Mouse (Mus musculus): ENCODE results near the gene Ugt1a1. TPM values are rescaled to one million over a fixed set of nuclear protein-coding genes. Genes with fewer than 3 reads are reported as not detected.
A peak's percentile ranks its signal among the peaks of the same experiment; 100 is the strongest.

Gene Ugt1a1
- polyA plus RNA-seq, 1 experiment from 2014 or later = 84.0 TPM

- WGBS = 57% methylated on average over 8 of the region's 8 CpGs
- peak; percentile 1; the same call in 1 of the 2 replicates for ATAC-seq
- Histone ChIP-seq H3K4me2 (replicated peaks; ENCODE audit: low read depth) (peak overlapping the region; percentile 0), H3K36me3 (ENCODE audit: control insufficient read depth, insufficient read depth) (no peaks in the 10 kb centered on the region), H3K4me1 (replicated peaks; ENCODE audit: control insufficient read depth, insufficient read depth, low read length) (0 out of 2 replicates have a peak, but pooled peaks cover 2% of the 10 kb centered on the region), H3K9ac (ENCODE audit: low read depth, low read length) (no peak overlapping the region), H3K4me3 (ENCODE audit: low read depth, low read length) (no peak overlapping the region), H3K9me3 (ENCODE audit: control insufficient read depth) (peaks cover 49% of the 10 kb centered on the region), H3K27ac (ENCODE audit: low read depth, low read length) (no peak overlapping the region), H3K27me3 (replicated peaks; ENCODE audit: control insufficient read depth, insufficient read depth, low read length) (no peaks in the 10 kb centered on the region)
- TF ChIP-seq CTCF (IDR thresholded peaks at IDR 0.05; ENCODE audit: low read depth) = no peak
Measured at GRCm38 (mm10) chr1:88212341-88213045, 734 bp downstream of the Ugt1a1 start.

GRCm38 (mm10) chr1:88213061-88213460 lies 1.3 kb downstream of the Ugt1a1 start:
- Histone ChIP-seq H3K36me3 (ENCODE audit: control insufficient read depth, insufficient read depth) (no peaks in the 10 kb centered on the region), H3K4me2 (replicated peaks; ENCODE audit: low read depth) (peak overlapping the region; percentile 9; the same call in 1 of the 2 replicates), H3K4me1 (replicated peaks; ENCODE audit: control insufficient read depth, insufficient read depth, low read length) (no peaks in the 10 kb centered on the region), H3K27ac (ENCODE audit: low read depth, low read length) (no peak overlapping the region), H3K4me3 (ENCODE audit: low read depth, low read length) (no peak overlapping the region), H3K9me3 (ENCODE audit: control insufficient read depth) (peaks cover 52% of the 10 kb centered on the region), H3K9ac (ENCODE audit: low read depth, low read length) (no peak overlapping the region), H3K27me3 (replicated peaks; ENCODE audit: control insufficient read depth, insufficient read depth, low read length) (no peaks in the 10 kb centered on the region)
- no peak for TF ChIP-seq CTCF (IDR thresholded peaks at IDR 0.05; ENCODE audit: low read depth)
- ATAC-seq = no peak
- 71% methylated on average over 1 of the region's 1 CpGs for WGBS

GRCm38 (mm10) chr1:88213766-88214461 lies 2.2 kb downstream of the Ugt1a1 start:
- peak overlapping the region; percentile 15 for H3K27ac ChIP-seq (ENCODE audit: low read depth, low read length)
- H3K4me2 ChIP-seq (replicated peaks; ENCODE audit: low read depth) = peak overlapping the region; percentile 9
- H3K4me1 ChIP-seq (replicated peaks; ENCODE audit: control insufficient read depth, insufficient read depth, low read length) = no peaks in the 10 kb centered on the region
- 70% methylated on average over 2 of the region's 2 CpGs for WGBS
- TF ChIP-seq CTCF (IDR thresholded peaks at IDR 0.05; ENCODE audit: low read depth) = no peak
- peaks cover 52% of the 10 kb centered on the region for H3K9me3 ChIP-seq (ENCODE audit: control insufficient read depth)
- 0 out of 2 replicates have a peak overlapping the region, but pooled peaks have one; percentile 0 for H3K4me3 ChIP-seq (ENCODE audit: low read depth, low read length)
- ATAC-seq = peak; percentile 76
- no peaks in the 10 kb centered on the region for H3K27me3 ChIP-seq (replicated peaks; ENCODE audit: control insufficient read depth, insufficient read depth, low read length)
- no peak overlapping the region for H3K9ac ChIP-seq (ENCODE audit: low read depth, low read length)
- no peaks in the 10 kb centered on the region for H3K36me3 ChIP-seq (ENCODE audit: control insufficient read depth, insufficient read depth)

- 80% methylated on average over 2 of the region's 2 CpGs for WGBS
- peaks cover 52% of the 10 kb centered on the region for H3K9me3 ChIP-seq (ENCODE audit: control insufficient read depth)
Measured at GRCm38 (mm10) chr1:88214462-88214952, 2.7 kb downstream of the Ugt1a1 start.

GRCm38 (mm10) chr1:88215466-88216380 lies 4.0 kb downstream of the Ugt1a1 start:
- TF ChIP-seq CTCF (IDR thresholded peaks at IDR 0.05; ENCODE audit: low read depth) = no peak
- Histone ChIP-seq H3K4me2 (replicated peaks; ENCODE audit: low read depth) (no peak overlapping the region), H3K4me3 (ENCODE audit: low read depth, low read length) (no peak overlapping the region), H3K9me3 (ENCODE audit: control insufficient read depth) (peaks cover 52% of the 10 kb centered on the region), H3K4me1 (replicated peaks; ENCODE audit: control insufficient read depth, insufficient read depth, low read length) (no peaks in the 10 kb centered on the region), H3K36me3 (ENCODE audit: control insufficient read depth, insufficient read depth) (no peaks in the 10 kb centered on the region), H3K27me3 (replicated peaks; ENCODE audit: control insufficient read depth, insufficient read depth, low read length) (no peaks in the 10 kb centered on the region), H3K27ac (ENCODE audit: low read depth, low read length) (no peak overlapping the region), H3K9ac (ENCODE audit: low read depth, low read length) (no peak overlapping the region)
- no peak for ATAC-seq
- 70% methylated on average over 10 of the region's 10 CpGs for WGBS

More at GRCm38 (mm10) chr1:88214462-88214952, 2.7 kb downstream of the Ugt1a1 start:
- Histone ChIP-seq H3K36me3 (ENCODE audit: control insufficient read depth, insufficient read depth) (no peaks in the 10 kb centered on the region), H3K4me2 (replicated peaks; ENCODE audit: low read depth) (peak overlapping the region; percentile 9), H3K4me1 (replicated peaks; ENCODE audit: control insufficient read depth, insufficient read depth, low read length) (no peaks in the 10 kb centered on the region), H3K27ac (ENCODE audit: low read depth, low read length) (no peak overlapping the region), H3K9ac (ENCODE audit: low read depth, low read length) (no peak overlapping the region), H3K4me3 (ENCODE audit: low read depth, low read length) (no peak overlapping the region), H3K27me3 (replicated peaks; ENCODE audit: control insufficient read depth, insufficient read depth, low read length) (no peaks in the 10 kb centered on the region)
- no peak for TF ChIP-seq CTCF (IDR thresholded peaks at IDR 0.05; ENCODE audit: low read depth)
- no peak for ATAC-seq

Data from intestine, postnatal 0 days (tissue).